Mouse (Mus musculus) frontal cortex, postnatal 25 days (tissue): ENCODE data around the gene Fyco1.
"Not testable (repeated sequence)": the region's sequence is repeated elsewhere in the genome, so short reads cannot be mapped to it uniquely, and the experiment has no call there.

ENCODE experiments used
- DNase-seq, 2 experiments: peaks; one replicate each; pipeline ENCODE4 v3.0.0; 2022; ENCODE audit warnings: low spot score in 2 of 2

The Fyco1 gene

GRCm38 (mm10) chr9:123814821-123815220 lies 36.9 kb downstream of the Fyco1 start:
- no peak for DNase-seq

GRCm38 (mm10) chr9:123814326-123814725 lies 37.4 kb downstream of the Fyco1 start:
- no peak for DNase-seq

- DNase-seq = no peak
Measured at GRCm38 (mm10) chr9:123811831-123812230, 39.9 kb downstream of the Fyco1 start.

GRCm38 (mm10) chr9:123808583-123808982 lies 43.1 kb downstream of the Fyco1 start:
- no peak for DNase-seq

GRCm38 (mm10) chr9:123806267-123806666 lies 45.4 kb downstream of the Fyco1 start, which contains the start of gene Cxcr6:
Cxcr6 (plus strand) TSS chr9:123806475.
- no peak for DNase-seq

GRCm38 (mm10) chr9:123805241-123805640 lies 46.5 kb downstream of the Fyco1 start:
- no peak for DNase-seq

GRCm38 (mm10) chr9:123802896-123803295 lies 48.8 kb downstream of the Fyco1 start:
- DNase-seq = no peak

GRCm38 (mm10) chr9:123802421-123802820 lies 49.3 kb downstream of the Fyco1 start:
- no peak for DNase-seq

GRCm38 (mm10) chr9:123801527-123801926 lies 50.2 kb downstream of the Fyco1 start:
- no peak for DNase-seq

GRCm38 (mm10) chr9:123796174-123796573 lies 55.5 kb downstream of the Fyco1 start:
- DNase-seq = peak; percentile 11 to 30

GRCm38 (mm10) chr9:123788855-123789529 lies 62.7 kb downstream of the Fyco1 start:
- DNase-seq = no peak

GRCm38 (mm10) chr9:123773299-123773698 lies 78.4 kb downstream of the Fyco1 start:
- not testable (repeated sequence) for DNase-seq

- no peak for DNase-seq
Measured at GRCm38 (mm10) chr9:123769532-123769931, 82.2 kb downstream of the Fyco1 start.

- DNase-seq = no peak
Measured at GRCm38 (mm10) chr9:123768443-123768842, 83.3 kb downstream of the Fyco1 start.

GRCm38 (mm10) chr9:123766996-123767395 lies 84.7 kb downstream of the Fyco1 start:
- no peak for DNase-seq

- no peak for DNase-seq
Measured at GRCm38 (mm10) chr9:123763771-123764170, 87.9 kb downstream of the Fyco1 start.

- no peak for DNase-seq
Measured at GRCm38 (mm10) chr9:123762886-123763285, 88.8 kb downstream of the Fyco1 start.

- DNase-seq = no peak
Measured at GRCm38 (mm10) chr9:123760806-123761205, 90.9 kb downstream of the Fyco1 start.

GRCm38 (mm10) chr9:123758645-123759044 lies 93.1 kb downstream of the Fyco1 start:
- DNase-seq = no peak

GRCm38 (mm10) chr9:123758156-123758555 lies 93.5 kb downstream of the Fyco1 start:
- DNase-seq = no peak

- no peak for DNase-seq
Measured at GRCm38 (mm10) chr9:123757326-123757725, 94.4 kb downstream of the Fyco1 start.

GRCm38 (mm10) chr9:123756752-123757151 lies 94.9 kb downstream of the Fyco1 start:
- DNase-seq = no peak

- DNase-seq = no peak
Measured at GRCm38 (mm10) chr9:123754333-123754732, 97.4 kb downstream of the Fyco1 start.

- not testable (repeated sequence) for DNase-seq
Measured at GRCm38 (mm10) chr9:123749687-123750086, 102.0 kb downstream of the Fyco1 start.
